Mouse (Mus musculus) thymus, postnatal 14 days (tissue): ENCODE data around the gene Gng10.

Experiments used
- DNase-seq: peaks from one replicate; pipeline ENCODE4 v3.0.0; 2021

Gene Gng10

DNA sequence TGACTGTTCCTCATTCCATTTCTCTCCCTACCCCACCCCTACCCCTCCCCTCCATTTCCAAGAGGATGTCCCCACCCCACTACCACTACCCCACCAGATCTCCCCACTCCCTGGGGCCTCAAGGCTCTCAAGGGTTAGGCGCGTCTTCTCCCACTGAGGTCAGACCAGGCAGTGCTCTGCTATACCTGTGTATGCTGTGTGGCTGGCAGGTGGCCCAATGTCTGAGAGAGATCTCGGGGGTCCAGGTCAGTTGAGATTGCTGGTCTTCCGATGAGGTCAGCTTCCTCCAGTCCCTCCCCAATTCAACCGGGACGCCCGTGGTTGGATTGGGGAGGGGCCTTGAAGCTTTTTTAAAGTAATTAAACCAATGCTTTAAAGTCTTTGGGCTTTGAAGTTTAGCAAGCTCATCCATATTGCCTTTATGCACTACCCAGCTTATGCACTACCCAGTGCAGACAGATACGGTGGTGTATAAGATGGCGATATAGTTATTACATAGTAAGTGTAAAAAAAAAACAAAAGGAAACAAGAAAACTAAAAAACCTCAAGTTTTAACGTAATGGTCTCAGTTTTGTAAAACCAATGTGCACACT, 467 bp upstream of the Gng10 start:
- DNase-seq: peak; percentile 20

- DNase-seq: peak; percentile 23
These were observed 980 bp downstream of the Gng10 start for GRCm38 (mm10) chr4:59035786-59036350.

GRCm38 (mm10) chr4:59036490-59037127, 1.7 kb downstream of the Gng10 start:
- DNase-seq: peak; percentile 82

- DNase-seq: no peak
These were observed 2.6 kb downstream of the Gng10 start for GRCm38 (mm10) chr4:59037525-59037924.

DNA sequence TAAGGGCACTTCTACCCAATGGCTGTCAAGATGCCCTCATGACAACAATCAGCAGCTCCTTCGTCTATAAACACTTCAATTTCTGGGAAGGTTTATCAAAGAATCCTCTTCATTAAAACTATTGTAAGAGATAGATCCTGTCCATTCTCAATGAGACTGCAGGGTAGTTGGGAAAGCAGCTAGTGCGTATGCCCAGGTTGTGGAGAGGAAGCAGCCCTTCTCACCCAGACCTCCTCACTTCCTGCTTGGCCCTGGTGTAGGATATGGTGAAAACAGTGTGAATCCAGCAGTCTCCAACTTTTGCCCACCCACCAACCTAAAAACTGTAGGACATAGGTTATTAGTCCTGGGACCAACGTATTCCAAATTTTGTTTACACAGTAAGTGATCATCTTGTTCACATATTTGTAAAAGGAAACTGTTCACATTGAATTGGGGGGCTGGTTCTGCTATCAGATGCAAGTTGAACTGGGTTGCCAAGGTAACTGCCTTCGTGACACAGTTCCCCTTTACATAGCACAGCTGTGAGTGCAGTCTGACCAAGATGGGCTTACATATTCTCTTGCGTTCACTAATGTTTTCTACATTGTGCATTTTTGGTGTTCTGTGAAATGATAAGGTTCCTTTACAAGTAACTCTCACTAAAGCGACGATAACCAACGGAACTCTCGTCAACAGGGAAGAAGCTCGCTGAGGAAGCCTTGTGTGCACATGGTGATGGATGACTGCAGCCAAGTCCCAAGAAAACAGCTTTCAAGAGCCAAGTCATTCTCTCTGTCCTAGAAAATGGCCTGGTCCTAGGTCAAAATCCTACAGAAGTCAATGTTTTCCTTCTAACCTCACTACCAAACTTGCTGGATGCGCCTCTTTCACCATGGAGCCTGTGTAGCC, 5.8 kb downstream of the Gng10 start:
- peak; percentile 26 for DNase-seq

- no peak for DNase-seq
These were observed 8.2 kb downstream of the Gng10 start for GRCm38 (mm10) chr4:59043074-59043473.

GRCm38 (mm10) chr4:59043891-59044290, 9.0 kb downstream of the Gng10 start:
- DNase-seq: no peak

GRCm38 (mm10) chr4:59047222-59047621, 12.3 kb downstream of the Gng10 start:
- no peak for DNase-seq

DNA sequence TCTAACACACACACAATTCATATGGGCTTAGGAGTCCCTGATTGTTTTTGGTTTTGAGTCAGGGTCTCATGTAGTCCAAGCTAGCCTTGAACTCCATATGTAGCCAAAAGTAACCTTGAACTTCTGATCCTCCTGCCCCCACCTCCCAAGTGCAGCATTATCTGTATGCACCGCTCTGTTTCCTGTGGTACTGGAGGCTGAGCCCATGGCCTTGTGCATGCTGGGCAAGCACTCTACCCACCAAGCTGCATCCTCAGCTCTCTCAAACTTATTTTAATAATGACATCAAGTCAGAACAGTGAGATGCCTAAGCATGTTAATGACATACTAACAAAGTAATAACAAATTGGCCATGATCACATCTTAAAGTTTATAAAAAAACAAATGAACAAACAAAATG, 16.2 kb downstream of the Gng10 start:
- no peak for DNase-seq

- DNase-seq: no peak
These were observed 23.0 kb downstream of the Gng10 start for GRCm38 (mm10) chr4:59057929-59058328.

GRCm38 (mm10) chr4:59062526-59062925, 27.6 kb downstream of the Gng10 start:
- no peak for DNase-seq

DNA sequence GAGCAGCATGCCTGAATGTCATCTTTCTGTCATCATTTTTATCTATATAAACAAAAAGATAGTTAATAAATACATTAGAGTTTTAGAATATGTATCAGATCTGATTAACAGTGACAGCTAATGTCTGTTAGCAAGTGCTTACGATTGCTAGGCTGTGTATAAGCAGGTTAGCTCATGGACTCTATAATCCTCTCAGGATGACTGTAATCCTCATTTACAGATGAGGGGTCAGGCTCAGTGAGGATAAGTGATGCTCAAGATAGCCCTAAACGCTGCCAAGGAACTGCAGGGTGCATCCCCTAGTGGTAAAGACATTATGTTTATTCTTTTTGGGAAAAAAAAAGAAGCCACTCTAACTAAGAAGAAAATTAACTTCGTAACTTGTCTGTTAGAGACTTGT, 34.4 kb downstream of the Gng10 start:
- no peak for DNase-seq

- no peak for DNase-seq
These were observed 48.5 kb downstream of the Gng10 start for GRCm38 (mm10) chr4:59083430-59083829.

GRCm38 (mm10) chr4:59089391-59089790, 54.5 kb downstream of the Gng10 start:
- no peak for DNase-seq
